Mouse (Mus musculus): ENCODE data around the gene Magi3.
A peak's percentile ranks its signal among the peaks of the same experiment; 100 is the strongest.

The Magi3 gene

DNA sequence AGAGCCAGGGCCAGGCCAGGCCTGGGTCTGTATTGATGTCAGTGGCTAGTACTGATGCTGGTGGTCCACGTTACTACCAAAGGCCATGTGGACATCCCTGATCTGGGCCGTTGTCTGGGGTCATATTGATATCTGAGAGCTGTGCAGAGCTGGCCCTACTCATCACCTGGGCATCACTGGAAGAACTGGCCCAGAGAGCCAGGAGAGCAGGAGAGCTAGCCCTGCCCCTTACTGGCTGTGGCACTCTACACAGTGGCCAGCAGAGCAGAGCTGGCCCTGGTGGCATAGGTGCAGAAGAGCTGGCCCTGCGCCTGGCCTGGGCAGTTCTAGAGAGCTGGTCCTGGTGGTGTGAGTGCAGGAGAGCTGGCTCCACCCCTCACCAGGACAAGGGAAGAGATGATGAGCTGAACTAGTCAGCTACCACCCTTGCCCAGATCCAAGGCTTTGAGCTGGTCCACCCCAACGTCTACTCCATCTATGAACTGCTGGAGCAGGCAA, 81.2 kb downstream of the Magi3 start:
- no peaks in the 10 kb centered on the region for H3K36me3 ChIP-seq (ENCODE audit: control insufficient read depth, insufficient read depth, low read length, poor library complexity, severe bottlenecking)
- DNase-seq (ENCODE audit: low read depth, low spot score), result no peak
- H3K27me3 ChIP-seq (ENCODE audit: control insufficient read depth, insufficient read depth, low read length, poor library complexity, severe bottlenecking), result no peaks in the 10 kb centered on the region

DNA sequence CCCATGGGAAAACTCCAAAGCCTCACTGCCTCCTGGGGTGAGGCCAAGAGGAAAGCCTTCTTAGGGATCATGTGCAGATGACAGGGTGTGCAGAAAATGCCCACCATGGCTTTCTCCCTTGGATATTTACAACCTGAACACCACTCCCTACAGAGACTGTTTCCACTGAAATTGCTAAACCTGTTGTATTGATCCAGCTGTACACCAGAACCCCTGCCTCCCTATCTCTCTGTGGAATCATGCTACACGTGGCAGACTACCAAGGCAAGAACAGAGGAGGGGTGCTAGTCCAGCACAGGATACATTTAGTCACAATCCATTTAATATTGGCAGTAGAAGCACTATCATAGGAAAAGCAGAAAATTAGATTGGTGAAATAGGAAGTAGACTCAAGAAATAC, 94.5 kb downstream of the Magi3 start:
- no peaks in the 10 kb centered on the region for H3K36me3 ChIP-seq (ENCODE audit: control insufficient read depth, insufficient read depth, low read length, poor library complexity, severe bottlenecking)
- DNase-seq (ENCODE audit: low read depth, low spot score), result no peak
- H3K27me3 ChIP-seq (ENCODE audit: control insufficient read depth, insufficient read depth, low read length, poor library complexity, severe bottlenecking), result no peaks in the 10 kb centered on the region

DNA sequence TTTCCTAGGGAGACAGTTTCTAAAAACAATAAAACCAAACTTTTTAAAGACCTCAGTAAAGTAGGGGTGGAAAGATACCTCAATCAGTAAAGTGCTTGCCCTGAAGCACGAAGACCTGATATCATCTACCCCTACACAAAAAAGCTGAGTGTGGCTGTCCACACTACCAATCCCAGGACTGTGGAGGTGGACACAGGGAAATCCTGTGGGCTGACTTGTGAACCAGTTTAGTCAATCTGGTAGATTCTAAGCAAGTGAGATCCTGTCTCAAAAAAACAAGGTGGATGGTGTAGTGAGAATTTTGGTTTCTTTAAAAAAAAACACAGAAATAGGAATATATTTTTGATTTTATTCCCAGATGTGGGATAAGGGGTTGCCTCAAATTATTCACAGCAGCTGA, 96.3 kb downstream of the Magi3 start:
- no peaks in the 10 kb centered on the region for H3K27me3 ChIP-seq (ENCODE audit: control insufficient read depth, insufficient read depth, low read length, poor library complexity, severe bottlenecking)
- no peak for DNase-seq (ENCODE audit: low read depth, low spot score)

DNA sequence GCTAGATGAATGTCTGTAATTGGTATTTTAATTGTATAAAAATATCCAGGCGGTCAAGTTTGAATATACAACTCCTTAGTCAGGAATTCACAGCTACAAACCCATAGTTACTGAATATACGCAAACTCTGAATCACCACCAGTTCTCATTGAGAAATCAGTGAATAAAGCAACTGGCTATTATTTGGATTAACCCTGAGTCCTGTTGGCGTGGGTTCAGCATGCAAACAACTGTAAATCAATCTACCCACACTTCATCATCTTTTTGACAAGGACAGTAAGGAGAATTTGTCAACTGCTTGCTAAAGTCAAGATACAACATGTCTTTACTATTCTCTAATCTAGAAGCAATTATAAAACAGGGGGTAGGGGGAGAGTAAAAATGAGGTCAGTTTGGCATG, 110.7 kb downstream of the Magi3 start:
- no peak for DNase-seq (ENCODE audit: low read depth, low spot score)
- no peaks in the 10 kb centered on the region for H3K27me3 ChIP-seq (ENCODE audit: control insufficient read depth, insufficient read depth, low read length, poor library complexity, severe bottlenecking)
- no peaks in the 10 kb centered on the region for H3K36me3 ChIP-seq (ENCODE audit: control insufficient read depth, insufficient read depth, low read length, poor library complexity, severe bottlenecking)

More for the DNA sequence above, 96.3 kb downstream of the Magi3 start:
- no peaks in the 10 kb centered on the region for H3K36me3 ChIP-seq (ENCODE audit: control insufficient read depth, insufficient read depth, low read length, poor library complexity, severe bottlenecking)

DNA sequence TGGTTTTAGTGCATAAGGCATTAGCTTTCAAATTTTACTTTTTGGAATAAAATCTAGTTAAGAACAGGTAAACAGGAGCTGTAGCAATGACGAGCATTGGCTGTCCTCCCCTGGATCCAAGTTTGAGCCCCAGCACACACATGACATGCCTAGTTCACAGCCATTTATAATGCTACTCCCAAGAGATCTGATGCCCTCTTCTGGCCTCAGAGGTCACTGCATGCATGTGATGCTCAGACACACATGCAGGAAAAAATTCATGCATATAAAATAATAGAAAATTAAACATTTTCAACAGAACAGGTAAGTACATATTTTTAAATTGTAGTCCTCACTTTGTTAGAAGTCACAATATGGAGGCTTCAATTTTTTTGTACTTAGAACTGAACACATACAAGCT, 115.2 kb downstream of the Magi3 start:
- Histone ChIP-seq H3K27me3 (ENCODE audit: control insufficient read depth, insufficient read depth, low read length, poor library complexity, severe bottlenecking) (no peaks in the 10 kb centered on the region), H3K36me3 (ENCODE audit: control insufficient read depth, insufficient read depth, low read length, poor library complexity, severe bottlenecking) (no peaks in the 10 kb centered on the region)
- DNase-seq (ENCODE audit: low read depth, low spot score), result peak; percentile 73

DNA sequence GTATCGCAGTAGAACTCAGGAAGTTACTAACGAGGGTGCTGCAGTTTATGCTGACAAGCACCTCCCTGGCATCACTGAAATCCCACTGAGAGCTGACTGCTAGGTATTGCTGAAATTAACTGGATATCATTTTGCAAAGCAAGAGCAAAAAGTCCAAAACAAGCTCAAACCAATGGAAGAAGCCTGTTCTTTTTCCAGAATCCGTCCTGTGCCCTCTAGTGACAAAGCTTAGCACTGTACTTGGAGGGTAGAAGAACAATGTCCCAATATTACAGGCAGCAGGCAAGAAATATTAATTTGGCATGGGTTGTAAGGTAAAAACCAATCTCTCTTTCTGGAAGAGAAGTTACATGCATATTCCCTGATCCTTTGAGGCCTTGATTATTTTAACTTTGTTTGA, 118.5 kb downstream of the Magi3 start:
- no peak for DNase-seq (ENCODE audit: low read depth, low spot score)
- Histone ChIP-seq H3K36me3 (ENCODE audit: control insufficient read depth, insufficient read depth, low read length, poor library complexity, severe bottlenecking) (no peaks in the 10 kb centered on the region), H3K27me3 (ENCODE audit: control insufficient read depth, insufficient read depth, low read length, poor library complexity, severe bottlenecking) (no peaks in the 10 kb centered on the region)

DNA sequence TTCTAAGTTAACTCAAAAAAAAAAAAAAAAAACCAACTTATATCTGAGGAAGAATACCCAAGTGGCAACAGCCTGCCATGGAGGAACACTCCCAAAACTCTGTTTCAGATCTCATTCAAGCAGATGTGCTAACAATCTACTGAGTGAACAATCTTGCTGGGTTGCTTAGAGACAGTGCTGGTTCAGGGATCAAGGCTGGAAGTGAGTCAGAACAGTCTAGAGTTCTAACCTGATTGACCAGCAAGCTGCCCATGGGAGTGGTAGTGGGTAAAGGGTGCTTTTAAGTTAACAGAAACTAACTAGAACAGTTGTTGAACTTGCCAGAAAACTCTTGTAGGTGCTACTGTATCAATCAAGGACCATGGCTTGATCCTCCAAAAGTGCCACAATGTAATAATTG, 118.9 kb downstream of the Magi3 start:
- no peak for DNase-seq (ENCODE audit: low read depth, low spot score)
- no peaks in the 10 kb centered on the region for H3K36me3 ChIP-seq (ENCODE audit: control insufficient read depth, insufficient read depth, low read length, poor library complexity, severe bottlenecking)
- no peaks in the 10 kb centered on the region for H3K27me3 ChIP-seq (ENCODE audit: control insufficient read depth, insufficient read depth, low read length, poor library complexity, severe bottlenecking)

DNA sequence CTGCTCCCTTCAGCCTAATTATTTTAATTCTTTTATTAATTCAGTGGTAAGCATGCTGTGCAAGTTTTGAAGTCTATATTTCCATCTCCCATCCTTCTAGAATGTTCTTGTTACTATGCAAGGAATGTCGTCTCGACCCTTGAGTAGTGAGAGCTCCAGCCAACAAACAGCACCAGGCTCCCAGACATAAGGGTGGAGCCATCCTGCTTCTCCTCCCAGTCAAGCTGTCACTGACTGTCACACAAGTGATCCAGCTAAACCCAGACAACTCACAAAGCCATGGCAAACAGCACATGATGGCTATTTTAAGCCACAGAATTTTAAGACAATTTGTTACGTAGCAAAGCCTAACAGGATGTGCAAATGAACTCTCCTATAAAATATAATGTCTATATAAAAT, 124.2 kb downstream of the Magi3 start:
- Histone ChIP-seq H3K27me3 (ENCODE audit: control insufficient read depth, insufficient read depth, low read length, poor library complexity, severe bottlenecking) (no peaks in the 10 kb centered on the region), H3K36me3 (ENCODE audit: control insufficient read depth, insufficient read depth, low read length, poor library complexity, severe bottlenecking) (no peaks in the 10 kb centered on the region)
- DNase-seq (ENCODE audit: low read depth, low spot score), result no peak

DNA sequence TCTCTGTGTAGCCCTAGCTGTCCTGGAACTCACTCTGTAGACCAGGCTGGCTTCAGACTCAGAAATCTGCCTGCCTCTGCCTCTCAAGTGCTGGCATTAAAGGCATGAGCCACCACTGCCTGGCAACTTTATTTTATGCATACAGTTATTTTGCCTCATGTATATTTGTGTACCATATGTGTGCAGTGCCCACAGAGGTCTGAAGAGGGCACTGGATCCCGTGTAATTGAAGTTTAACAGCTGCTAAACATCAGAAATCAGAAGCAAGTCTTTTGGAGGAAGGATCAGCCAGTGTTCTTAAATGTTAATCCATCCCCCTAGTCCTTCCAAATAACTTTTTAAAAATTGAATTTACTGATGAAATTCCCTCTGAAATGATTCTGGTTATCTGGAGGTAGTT, 125.5 kb downstream of the Magi3 start:
- peak; percentile 17 for DNase-seq (ENCODE audit: low read depth, low spot score)
- Histone ChIP-seq H3K36me3 (ENCODE audit: control insufficient read depth, insufficient read depth, low read length, poor library complexity, severe bottlenecking) (no peaks in the 10 kb centered on the region), H3K27me3 (ENCODE audit: control insufficient read depth, insufficient read depth, low read length, poor library complexity, severe bottlenecking) (no peaks in the 10 kb centered on the region)

DNA sequence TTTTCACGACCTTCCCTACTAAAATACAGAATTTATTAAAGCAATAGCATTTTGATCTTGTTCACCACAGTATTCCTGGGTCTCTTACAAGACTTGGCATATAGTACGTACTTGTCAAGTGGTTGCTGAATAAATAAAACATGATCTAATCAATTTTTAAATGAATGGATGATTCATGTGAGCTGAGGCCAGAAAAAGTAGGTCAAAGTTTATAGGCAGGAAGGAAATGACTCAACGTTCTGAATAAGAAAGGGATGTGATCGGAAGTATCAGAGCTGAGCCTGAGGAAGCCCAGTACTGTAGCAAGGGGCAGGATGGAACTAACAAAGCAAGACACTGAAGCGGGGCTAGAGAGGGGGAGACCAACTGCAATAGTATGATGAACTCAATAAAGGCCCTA, 127.4 kb downstream of the Magi3 start:
- Histone ChIP-seq H3K27me3 (ENCODE audit: control insufficient read depth, insufficient read depth, low read length, poor library complexity, severe bottlenecking) (no peaks in the 10 kb centered on the region), H3K36me3 (ENCODE audit: control insufficient read depth, insufficient read depth, low read length, poor library complexity, severe bottlenecking) (no peaks in the 10 kb centered on the region)
- DNase-seq (ENCODE audit: low read depth, low spot score), result no peak

DNA sequence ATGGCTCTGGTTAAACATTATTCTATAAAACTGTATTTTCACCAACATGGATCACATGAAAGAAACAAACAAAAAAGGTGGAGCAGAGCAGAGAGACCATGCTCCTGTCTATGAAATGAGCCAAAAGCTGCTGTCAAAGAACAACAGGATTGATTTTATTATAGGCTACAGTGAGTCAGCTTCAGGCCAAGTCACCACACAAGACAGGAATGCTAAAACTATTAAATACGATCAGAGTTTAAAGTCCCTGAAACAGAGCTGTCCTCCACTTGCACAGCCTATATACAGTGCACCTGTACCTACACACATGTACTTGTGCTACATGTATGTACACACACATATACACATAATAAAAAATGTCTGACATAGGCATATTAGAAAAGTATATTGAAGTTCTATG, 138.1 kb downstream of the Magi3 start:
- Histone ChIP-seq H3K27me3 (ENCODE audit: control insufficient read depth, insufficient read depth, low read length, poor library complexity, severe bottlenecking) (no peaks in the 10 kb centered on the region), H3K36me3 (ENCODE audit: control insufficient read depth, insufficient read depth, low read length, poor library complexity, severe bottlenecking) (no peaks in the 10 kb centered on the region)

DNA sequence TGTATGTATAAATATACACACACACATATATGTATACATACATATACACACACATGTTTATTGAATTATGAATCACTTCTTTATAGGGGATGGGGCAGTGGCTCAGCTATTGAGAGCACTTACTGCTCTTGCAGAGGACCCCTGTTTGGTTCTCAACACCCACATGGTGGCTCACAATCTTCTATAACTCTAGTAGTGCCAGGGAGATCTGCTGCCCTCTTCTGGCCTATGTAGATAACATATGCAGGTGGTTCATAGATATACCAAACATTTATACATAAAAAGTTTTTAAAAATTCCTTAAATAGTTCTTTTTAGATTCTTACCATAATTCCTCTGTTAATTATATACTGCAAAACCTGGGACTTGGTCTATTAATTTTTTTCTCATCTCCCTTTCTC, 141.4 kb downstream of the Magi3 start:
- no peaks in the 10 kb centered on the region for H3K36me3 ChIP-seq (ENCODE audit: control insufficient read depth, insufficient read depth, low read length, poor library complexity, severe bottlenecking)
- peak; percentile 39 for DNase-seq (ENCODE audit: low read depth, low spot score)
- no peaks in the 10 kb centered on the region for H3K27me3 ChIP-seq (ENCODE audit: control insufficient read depth, insufficient read depth, low read length, poor library complexity, severe bottlenecking)

More for the DNA sequence above, 138.1 kb downstream of the Magi3 start:
- DNase-seq (ENCODE audit: low read depth, low spot score), result no peak

DNA sequence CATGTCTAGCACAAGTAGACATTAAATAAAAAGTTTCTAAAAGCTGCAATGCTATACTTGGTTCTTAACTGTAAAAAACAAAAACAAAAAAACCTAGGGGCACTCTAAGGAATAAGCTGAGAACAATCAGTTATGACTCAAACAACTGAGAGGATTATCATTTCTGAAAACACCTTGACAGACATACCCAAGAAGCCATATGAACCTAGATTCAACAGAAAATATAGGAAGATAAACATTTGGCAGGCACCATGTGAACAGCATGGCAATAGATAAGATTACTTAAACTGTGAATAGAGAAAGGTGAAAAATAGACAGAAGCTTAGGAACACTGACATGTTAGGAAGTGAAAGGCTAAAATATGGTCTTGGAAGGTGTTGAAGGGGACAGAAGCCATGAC, 150.8 kb downstream of the Magi3 start:
- Histone ChIP-seq H3K36me3 (ENCODE audit: control insufficient read depth, insufficient read depth, low read length, poor library complexity, severe bottlenecking) (no peaks in the 10 kb centered on the region), H3K27me3 (ENCODE audit: control insufficient read depth, insufficient read depth, low read length, poor library complexity, severe bottlenecking) (no peaks in the 10 kb centered on the region)
- DNase-seq (ENCODE audit: low read depth, low spot score), result no peak

DNA sequence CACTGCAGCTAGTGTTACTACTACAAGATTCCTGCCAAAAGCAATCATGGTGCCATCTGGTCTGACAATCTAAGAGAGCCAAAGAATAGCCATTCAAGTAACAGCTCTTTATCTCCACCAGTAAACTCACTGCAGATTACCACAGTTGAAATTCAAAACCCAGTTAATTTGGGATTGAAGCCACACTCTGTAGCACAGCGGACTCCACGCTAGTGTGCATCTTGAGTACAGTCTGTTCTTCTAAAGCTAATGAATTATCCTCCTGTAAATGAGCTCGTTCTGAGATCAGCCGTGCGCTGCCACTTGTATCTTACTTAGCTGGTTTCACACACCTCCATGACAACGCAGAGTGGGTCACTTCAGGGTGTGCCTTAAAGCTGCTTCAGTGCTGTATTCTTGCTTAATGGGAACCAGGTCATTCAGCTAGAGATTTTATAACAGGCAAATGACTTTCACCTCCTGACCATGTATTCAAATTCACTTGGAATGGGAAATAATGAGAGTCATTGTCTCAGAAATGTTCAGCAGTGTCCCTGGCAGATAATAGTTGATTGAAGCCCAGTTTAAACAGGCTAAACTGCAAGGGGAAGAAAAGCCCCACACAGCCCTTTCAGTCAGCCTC, 161.1 kb downstream of the Magi3 start:
- DNase-seq (ENCODE audit: low read depth, low spot score), result no peak
- Histone ChIP-seq H3K27me3 (ENCODE audit: control insufficient read depth, insufficient read depth, low read length, poor library complexity, severe bottlenecking) (no peaks in the 10 kb centered on the region), H3K36me3 (ENCODE audit: control insufficient read depth, insufficient read depth, low read length, poor library complexity, severe bottlenecking) (no peaks in the 10 kb centered on the region)

DNA sequence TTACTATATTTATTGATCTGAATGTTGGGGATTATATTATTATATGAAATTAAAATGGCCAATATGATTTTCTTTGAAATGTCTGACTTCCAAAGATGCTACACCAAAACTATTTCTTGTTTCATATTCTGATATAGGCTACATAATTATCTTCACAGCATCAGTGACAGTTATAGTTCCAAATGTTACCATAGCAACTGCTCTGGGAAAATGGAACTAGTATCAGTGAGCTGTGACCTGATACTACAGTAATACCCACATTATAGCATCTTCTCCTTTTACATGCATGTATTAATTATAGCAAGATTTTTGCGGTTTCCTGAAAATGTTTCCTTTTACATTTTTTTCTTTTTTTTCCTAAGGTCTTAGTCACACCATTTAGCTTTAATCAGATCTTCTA, 187.4 kb downstream of the Magi3 start:
- Histone ChIP-seq H3K27me3 (ENCODE audit: control insufficient read depth, insufficient read depth, low read length, poor library complexity, severe bottlenecking) (no peaks in the 10 kb centered on the region), H3K36me3 (ENCODE audit: control insufficient read depth, insufficient read depth, low read length, poor library complexity, severe bottlenecking) (0 out of 2 replicates have a peak, but pooled peaks cover 2% of the 10 kb centered on the region)
- no peak for DNase-seq (ENCODE audit: low read depth, low spot score)

DNA sequence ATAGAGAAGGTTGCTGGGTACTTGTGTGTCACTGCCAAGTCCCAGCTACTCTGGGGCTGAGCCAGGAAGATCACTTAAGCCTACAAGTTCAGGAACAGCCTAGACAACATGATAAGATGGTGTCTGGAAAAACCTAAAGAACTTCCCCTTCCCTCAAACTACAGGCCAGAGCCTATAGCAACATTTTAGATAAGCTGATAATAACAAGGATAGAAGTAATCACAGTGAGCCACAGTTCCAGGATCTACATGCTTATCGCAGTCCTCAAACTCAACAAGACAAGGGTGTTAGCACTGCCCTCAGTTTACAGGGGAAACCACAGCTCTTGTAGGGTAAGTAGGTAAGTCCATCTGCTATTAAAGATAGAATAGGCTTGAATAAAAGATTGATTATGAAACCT, 188.1 kb downstream of the Magi3 start:
- no peak for DNase-seq (ENCODE audit: low read depth, low spot score)
- H3K27me3 ChIP-seq (ENCODE audit: control insufficient read depth, insufficient read depth, low read length, poor library complexity, severe bottlenecking), result no peaks in the 10 kb centered on the region
- 0 out of 2 replicates have a peak, but pooled peaks cover 2% of the 10 kb centered on the region for H3K36me3 ChIP-seq (ENCODE audit: control insufficient read depth, insufficient read depth, low read length, poor library complexity, severe bottlenecking)
